Mouse (Mus musculus): ENCODE measurements around the gene Hist1h3g. TPM values are rescaled to one million over a fixed set of nuclear protein-coding genes. Genes with fewer than 3 reads are reported as not detected.
"Not testable (repeated sequence)": the region's sequence is repeated elsewhere in the genome, so short reads cannot be mapped to it uniquely, and the experiment has no call there.

Hist1h3g gene
- polyA plus RNA-seq, 1 experiment, result 2.8 TPM

DNA sequence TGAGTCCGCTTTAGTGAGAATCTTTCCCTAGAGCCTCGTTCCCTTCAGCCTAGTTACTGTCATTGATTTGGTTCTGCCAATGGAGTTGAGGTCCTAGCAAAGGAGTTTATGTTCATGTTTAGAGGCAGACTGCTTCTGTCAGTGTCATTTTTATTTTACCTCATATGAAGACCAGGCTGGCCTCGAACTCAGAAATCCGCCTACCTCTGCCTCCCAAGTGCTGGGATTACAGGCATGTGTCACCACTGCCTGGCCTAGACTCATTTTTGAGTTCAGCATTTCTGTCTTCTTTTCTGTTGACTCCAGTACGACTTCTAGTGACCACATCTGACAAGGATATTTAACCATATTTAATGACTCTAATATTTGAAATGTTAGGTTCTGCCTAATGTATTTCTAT, 19.9 kb upstream of the Hist1h3g start:
- DNase-seq (ENCODE audit: low read depth), result no peak

DNA sequence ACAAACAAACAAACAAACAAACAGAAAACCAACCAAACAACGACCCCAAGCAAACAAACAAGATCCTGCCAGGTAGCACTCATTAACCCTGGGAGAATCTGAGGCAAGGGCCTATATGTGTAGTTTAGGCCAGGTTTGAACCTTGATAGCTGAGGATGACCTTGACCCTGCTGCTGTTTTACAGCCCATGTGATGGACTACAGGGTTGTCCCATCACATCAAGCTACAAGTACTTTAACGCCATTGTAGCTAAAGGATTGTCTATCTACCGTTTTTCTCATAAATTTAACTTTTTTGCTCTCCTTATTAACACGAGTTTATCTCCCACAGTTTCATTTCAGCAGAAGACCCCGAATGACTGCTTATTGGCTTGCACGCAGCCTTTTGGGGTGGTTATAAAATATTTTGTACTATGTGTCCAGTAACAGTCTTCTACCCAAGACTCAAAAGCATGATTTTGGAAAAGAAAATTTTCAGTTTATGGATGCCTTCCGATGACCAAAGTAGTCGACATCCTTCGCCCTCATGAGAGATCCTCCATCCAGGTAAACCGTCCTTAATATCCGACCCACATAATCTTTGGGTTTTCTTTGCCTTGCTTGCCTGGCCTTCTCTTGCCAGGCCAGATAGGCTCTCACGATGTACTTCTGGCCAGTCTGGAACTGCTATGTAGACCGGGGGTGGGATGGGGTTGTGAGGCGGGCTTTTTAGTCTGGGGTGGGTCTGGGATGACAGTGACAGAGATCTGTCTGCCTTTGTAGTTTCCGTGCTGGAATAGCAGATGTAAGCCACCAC, 19.2 kb upstream of the Hist1h3g start:
- no peak for DNase-seq (ENCODE audit: low read depth)

DNA sequence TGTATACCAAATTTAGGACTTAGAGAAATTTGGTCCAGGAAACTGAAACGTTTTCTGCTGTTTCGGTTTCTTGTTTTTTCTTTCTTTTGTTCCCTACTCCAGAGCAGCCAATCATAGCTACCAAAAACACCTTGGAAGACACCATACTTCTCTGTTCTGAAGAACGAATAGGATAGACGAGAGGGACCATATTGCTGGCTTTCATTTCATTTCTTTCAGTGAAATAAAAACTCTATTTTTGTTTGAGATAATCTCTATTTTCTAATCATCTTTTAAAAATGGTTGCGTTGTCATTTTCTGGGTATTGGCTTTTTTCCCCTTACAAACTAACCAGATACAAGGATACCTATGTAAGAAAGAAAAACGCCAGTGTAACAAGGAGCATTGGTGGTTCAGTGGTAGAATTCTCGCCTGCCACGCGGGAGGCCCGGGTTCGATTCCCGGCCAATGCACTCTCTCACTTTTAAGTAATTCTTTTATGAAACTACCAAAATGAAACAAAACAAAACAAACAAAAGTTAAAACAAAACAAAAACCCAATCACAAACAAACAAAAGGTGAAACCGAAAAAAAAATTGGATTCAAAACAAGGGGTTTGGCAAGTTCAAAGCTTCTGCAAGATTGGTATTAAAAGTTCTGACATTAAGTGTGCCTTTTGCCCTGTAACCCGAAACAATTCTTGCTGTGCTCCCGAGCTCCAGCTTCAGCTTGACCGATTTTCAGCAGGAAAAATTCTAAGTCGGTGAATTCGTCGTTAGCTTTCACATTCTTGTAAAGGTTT, 18.2 kb upstream of the Hist1h3g start:
- no peak for DNase-seq (ENCODE audit: low read depth)

DNA sequence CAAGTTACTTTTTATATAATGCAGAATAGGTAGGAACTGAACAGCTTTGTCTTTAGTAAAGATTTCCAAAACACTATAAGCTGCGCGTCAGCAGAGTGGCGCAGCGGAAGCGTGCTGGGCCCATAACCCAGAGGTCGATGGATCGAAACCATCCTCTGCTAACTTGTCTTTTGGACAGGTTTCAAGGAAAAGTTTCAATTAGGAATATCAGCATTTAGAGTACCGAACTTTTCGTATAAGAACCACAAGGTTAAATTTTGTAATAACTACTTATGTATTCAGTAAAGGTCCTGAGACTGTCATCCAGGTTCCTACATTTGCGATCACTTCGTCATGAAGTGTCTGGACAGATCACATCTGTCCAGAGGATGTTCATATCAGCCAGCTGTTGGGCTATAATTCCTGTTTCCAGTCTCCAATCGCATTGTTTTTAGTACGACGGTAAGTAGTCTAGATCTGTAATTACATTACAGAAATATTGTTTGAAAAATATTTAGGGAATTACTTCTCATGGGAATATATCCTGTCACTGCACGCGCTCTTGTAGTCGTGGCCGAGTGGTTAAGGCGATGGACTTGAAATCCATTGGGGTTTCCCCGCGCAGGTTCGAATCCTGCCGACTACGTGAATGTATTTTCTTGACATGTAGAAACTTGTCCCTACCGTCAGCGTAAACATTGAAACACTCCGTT, 17.5 kb upstream of the Hist1h3g start:
- no peak for DNase-seq (ENCODE audit: low read depth)

DNA sequence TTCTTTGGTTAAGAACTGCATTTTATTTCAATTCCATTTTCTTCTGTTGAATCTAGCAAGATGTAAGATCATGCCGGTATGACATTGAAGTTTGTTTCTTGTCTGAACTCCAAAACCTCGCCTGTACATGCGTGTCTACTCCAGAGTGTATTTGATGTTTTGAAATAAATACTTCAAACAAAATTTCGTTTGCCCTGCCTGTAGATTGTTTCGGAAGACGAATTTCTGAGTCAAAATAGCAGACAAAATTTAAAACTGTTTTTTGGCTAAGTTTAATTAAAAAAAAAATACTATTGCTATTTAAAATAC, 17.0 kb upstream of the Hist1h3g start:
- no peak for DNase-seq (ENCODE audit: low read depth)

DNA sequence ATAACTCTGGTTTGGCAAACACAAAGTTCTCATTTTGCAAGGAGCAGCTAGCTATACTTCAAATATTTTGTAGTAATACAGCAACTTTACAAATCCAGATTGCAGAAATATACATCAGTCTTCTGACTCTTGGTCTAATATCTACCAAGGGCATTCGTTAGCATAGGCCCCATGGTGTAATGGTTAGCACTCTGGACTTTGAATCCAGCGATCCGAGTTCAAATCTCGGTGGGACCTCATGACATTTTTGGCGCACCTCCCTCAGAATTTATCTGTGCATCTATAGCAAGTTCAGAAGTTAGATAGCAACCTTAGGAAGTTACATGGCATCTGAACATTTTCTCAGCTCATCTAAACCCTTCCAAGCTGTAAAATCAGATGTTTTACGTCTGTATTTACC, 16.3 kb upstream of the Hist1h3g start:
- no peak for DNase-seq (ENCODE audit: low read depth)

DNA sequence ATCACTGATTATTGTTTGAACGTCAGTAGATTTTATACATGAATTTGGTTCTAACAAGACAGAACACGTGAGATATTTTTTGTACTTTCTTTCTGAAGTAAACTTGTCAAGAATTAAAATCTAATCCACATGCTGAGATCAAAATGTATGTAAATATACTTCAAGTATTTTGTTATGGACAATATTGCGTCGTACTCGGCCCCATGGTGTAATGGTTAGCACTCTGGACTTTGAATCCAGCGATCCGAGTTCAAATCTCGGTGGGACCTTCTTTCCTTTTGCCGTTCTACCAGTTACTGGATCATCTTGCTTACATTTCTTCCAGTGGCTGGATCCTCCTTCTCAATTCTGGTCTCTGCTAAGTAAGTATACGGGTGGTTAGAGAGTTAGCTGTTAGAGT, 15.8 kb upstream of the Hist1h3g start:
- DNase-seq (ENCODE audit: low read depth), result no peak

DNA sequence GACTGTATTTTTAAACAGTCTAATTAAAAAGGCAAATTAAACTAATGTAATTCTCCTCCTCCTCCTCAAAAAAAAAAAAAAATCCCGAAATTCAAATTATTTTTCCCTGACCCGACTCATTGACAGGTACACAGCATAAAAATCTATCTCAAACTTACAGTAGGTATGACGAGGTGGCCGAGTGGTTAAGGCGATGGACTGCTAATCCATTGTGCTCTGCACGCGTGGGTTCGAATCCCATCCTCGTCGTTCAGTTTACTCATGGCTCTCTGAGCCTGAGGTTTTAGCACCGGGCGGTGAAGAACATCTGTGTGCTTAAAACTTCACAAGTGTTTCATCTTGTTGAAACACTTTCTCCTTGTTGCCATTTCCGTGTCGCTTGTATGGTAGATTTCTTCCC, 13.5 kb upstream of the Hist1h3g start:
- no peak for DNase-seq (ENCODE audit: low read depth)

DNA sequence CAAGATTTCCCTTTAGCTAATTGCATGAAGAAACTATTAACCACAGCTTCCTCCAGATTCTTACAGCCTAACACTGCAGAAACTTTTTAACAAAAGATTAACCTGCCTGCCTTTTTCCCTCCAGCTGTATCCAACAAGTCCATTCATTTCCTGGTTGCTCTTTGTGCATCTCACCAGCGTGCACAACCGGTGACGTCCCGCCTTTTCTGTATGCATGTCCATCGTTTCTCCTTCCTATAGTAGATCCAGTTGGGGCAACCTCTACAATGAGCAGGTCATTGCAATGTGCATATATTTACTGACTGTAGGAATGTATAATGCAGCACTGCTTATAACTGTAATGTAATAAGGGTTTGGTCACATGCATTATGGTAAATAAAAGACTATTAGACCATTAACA, 11.2 kb upstream of the Hist1h3g start:
- no peak for DNase-seq (ENCODE audit: low read depth)

DNA sequence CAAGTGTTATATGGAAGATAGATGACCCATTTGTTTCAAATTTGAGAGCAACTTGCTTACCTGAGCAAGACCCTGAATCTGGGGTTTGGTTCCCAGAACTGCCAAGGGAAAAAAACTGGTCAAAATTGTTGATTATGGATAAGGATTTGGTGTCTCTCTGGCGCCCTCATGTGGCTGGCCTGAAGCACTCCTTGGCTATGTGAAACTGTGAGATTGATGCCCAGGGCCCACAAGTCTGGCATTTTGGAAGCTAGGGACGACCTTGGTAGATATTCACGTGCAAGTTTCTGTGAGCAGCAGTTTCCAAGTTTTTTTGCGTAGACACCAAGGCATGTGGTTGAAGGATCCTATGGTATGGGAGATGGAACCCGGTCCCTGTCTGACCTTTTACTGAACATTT, 10.6 kb upstream of the Hist1h3g start:
- DNase-seq (ENCODE audit: low read depth), result no peak

DNA sequence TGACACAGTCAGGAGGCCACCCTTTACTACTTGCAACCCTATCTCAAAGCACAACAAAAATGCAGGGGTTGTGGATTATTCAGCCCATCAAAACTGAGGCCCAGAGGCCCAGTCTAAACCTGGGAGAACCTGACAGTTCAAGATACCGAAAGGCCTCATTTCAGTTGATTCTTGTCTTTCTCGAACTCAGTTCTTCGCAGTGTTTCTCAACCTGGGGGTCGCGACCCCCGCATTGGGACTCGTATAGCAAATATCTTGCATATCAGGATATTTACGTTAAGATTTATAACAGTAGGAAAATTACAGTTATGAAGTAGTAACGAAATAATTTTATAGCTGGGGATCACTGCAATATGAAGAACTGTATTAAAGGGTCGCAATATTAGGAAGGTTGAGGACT, 9.3 kb upstream of the Hist1h3g start:
- no peak for DNase-seq (ENCODE audit: low read depth)

DNA sequence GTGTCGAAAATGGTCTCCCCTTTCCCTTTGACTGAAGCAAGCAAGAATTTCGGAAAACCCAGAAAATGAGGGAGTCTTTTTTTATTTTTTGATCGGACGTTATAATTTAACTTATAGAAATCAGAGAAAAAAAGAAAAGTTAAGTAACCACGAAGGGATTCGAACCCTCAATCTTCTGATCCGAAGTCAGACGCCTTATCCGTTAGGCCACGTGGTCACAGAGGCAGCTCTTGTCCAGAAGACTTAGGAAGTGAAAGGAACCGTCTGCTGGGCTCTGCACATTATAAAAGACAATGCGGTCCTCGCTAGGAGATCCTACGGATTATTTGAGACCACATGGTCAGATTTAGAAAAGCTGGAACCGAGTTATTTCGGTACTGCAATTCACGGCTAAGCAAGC, 8.9 kb upstream of the Hist1h3g start:
- no peak for DNase-seq (ENCODE audit: low read depth)

DNA sequence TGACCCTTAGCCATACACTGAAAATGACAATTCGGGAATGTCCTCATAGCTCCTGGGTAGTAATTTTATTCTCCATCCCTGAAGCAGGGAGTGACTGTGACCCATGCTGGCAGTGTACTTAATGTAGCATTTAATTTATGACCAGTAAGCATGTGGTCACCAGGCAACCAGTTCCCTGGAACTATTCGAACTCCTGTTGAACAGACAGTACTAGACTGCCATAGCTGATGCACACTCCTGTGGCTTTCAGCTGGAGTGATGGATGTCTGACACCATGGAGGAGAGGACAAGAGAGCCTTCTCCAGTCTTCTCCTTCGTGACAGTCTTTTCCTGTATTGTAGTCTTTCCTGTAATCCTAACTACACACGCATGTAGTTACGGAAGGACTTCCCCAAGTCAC, 6.2 kb upstream of the Hist1h3g start:
- no peak for DNase-seq (ENCODE audit: low read depth)

DNA sequence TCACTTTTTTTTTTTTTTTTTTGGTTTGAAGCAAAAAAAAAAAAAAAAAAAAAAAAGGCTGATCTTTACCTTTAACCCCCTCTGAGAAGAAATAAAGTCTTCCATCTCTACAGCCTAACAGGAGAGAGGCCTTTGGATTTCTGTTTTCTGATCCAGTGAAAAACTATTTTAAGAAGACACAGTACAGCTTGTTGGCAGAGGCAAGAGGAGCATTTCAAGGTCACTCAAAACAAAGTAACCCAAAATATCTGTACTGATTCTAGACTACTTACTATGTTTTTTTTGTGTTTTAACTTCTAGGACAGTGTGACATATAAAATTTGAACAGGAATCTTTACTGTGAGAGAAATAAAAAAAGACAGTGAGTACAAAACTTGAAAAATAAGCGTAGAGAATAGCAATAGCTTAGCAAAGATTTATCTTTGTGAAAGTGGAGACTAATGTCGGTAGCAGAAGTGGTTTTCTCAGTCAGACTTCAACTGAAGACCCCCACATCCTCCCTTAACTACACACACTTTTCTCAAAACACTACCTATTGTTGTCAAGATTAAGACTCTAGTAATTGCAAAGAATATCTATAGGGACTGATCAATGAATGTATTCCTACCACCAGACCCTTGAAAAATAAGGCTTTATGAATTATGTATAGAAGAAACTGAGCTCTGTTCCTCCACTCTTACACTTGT, 5.6 kb upstream of the Hist1h3g start:
- no peak for DNase-seq (ENCODE audit: low read depth)

DNA sequence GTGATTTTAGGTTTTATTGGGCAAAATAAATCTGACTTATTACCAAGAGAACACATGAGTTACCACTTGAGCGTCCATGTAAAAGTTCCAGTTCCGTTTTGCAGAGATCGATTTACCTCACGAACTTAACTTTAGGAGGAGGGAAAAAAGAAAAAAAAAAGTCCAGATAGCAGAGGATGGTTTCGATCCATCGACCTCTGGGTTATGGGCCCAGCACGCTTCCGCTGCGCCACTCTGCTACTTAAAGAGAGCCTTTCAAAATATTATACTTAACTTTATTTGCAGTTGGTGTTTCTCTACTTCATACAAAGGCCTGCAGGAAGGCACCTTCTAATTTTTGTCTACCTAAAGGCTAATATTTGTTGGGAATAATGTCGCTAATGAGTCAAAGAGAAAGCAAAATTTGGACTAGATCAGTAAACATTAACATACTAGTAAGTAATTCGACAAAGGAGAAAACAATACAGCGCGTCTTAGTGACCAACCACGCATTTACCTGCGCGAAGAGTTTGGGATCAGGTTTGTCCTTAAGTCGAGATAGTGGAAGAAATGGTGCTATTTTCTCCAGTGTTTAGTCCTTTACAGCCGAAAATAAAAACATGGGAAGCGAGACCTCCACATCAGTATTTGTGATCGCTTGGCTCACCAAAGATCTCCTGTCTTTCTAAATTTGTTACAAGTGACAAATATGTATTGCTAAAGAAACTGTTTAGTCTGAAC, 4.9 kb upstream of the Hist1h3g start:
- DNase-seq (ENCODE audit: low read depth), result no peak

DNA sequence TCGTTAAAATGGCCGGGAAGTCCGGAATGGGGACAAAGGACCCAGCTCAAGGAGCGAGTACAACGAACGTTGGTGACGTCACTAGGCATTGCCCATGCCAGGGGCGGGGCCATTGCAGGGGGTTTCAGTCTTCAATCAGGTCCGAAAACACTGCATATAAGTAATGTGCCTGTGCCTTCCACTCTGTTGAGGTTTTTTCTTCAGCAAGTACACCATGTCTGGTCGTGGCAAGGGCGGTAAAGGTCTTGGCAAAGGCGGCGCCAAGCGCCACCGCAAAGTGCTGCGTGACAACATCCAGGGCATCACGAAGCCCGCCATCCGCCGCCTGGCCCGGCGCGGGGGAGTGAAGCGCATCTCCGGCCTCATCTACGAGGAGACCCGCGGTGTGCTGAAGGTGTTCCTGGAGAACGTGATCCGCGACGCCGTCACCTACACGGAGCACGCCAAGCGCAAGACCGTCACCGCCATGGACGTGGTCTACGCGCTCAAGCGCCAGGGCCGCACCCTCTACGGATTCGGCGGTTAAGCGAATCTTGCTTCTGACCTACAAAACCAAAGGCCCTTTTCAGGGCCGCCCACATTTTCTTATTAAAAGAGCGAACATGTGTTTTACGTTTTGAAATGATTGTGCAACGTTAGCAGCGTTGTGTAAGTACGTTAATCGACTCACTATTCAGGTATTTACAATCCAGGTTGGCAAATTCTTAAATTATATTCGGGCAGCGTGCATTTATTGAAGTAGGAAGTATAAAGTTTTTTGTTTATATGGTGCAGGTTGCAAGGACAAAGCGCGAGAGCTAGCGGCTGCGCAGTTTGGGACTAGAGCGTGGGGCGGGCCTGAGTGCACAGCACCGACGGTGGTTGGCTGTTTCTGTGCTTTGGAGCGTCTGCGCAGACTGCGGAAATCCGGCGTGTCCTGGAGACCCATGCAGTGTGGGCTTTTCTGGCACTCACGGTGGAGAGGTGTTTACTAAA, 4.0 kb upstream of the Hist1h3g start, which contains the start of gene Hist1h4h:
Gene Hist1h4h (plus strand): TSS at position 150 of the 975 bp plus-strand sequence.
- DNase-seq (ENCODE audit: low read depth), result no peak

DNA sequence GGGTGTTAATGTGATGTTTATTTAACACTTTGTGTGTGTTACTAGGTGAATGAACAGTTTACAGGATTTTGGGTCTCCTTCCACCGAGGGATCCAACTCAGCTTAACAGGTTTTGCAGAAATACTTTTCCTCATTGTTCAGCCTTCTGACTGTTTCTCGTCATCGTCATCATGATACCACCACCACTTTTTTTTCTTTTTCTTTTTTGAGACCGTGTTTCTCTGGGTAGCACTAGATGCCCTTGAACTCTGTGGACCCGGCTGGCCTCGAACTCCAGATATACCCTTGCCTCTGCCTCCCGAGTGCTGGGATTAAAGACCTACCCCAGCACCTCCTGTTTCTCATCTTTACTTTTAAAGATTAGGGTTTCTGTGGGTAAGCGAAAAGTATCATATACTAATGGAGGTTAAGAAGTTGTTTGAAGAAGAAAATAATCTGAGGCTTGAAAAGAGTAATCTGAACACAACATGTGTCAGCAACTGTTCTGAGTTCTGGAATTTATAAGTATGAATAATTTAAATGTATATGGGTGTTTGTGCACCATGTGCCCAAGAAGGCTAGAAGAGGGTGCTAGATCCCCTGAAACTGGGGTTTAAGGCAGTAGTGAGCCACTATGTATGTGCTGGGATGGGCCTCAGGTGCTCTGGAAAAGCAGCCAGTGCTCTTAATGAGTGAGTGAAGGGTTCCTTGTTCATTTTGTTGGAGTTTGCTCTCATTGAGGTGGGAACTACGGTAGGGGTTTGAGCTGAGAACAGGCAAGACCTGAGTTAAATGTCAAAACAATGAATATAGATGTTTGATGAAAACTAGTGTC, 2.8 kb upstream of the Hist1h3g start:
- DNase-seq (ENCODE audit: low read depth), result no peak

DNA sequence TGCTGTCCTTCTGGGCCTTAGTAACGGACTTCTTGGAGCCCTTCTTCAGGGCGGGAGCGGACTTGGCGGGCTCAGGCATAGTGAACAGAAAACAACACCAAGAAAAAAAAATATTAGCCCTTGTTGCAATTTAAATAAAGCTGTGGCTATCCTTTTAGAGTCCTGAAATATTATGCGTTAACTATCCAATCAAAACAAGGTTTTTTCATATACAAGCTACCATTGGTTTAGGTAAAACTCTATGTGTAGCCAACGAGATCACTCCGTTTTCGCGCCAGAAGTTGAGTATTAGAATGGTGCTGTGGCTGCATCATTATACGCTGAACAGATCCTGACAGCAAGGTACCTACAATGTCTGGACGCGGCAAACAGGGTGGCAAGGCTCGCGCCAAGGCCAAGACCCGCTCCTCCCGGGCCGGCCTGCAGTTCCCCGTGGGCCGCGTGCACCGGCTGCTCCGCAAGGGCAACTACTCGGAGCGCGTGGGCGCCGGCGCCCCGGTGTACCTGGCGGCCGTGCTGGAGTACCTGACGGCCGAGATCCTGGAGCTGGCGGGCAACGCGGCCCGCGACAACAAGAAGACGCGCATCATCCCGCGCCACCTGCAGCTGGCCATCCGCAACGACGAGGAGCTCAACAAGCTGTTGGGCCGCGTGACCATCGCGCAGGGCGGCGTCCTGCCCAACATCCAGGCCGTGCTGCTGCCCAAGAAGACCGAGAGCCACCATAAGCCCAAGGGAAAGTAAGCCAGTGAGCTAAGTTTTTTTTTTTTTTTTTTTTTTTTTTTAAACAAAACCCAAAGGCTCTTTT, 1.5 kb upstream of the Hist1h3g start, which contains the start of gene Hist1h2af:
Gene Hist1h2af (plus strand): TSS at position 347 of the 808 bp plus-strand sequence.
- not testable (repeated sequence) for DNase-seq (ENCODE audit: low read depth)

All from gonadal fat pad, adult 2 months (tissue).